Mouse (Mus musculus) gastrocnemius, postnatal 4 days (tissue): ENCODE measurements around the gene 2900011O08Rik. TPM values are rescaled to one million over a fixed set of nuclear protein-coding genes. Genes with fewer than 3 reads are reported as not detected.
"Not testable (repeated sequence)": the region's sequence is repeated elsewhere in the genome, so short reads cannot be mapped to it uniquely, and the experiment has no call there.

Source experiments
- DNase-seq, 2 experiments: peaks; one replicate each; pipeline ENCODE4 v3.0.0; 2021 to 2022; ENCODE audit warnings: low spot score in 2 of 2, mixed read lengths in 2 of 2
- long read RNA-seq, 2 experiments: library from polyadenylated mRNA; stranded (forward); transcript quantifications; one replicate each; pipeline ENCODE4 v2.0.0; 2021
- total RNA-seq, 2 experiments: library from RNA; stranded (reverse); gene quantifications; 2 replicates each; pipeline ENCODE4 v1.2.3; 2021

Gene 2900011O08Rik
- total RNA-seq, result under 1 TPM; 0.20 to 0.36 TPM
- long read RNA-seq, experiment 1, result 0 reads
- long read RNA-seq, experiment 2, result 0 reads

- DNase-seq, result peak in 1 of 2 experiments; percentile 16
These were observed at the start of gene 2900011O08Rik, which contains the start of gene Ifitm7 for GRCm38 (mm10) chr16:13986574-13987478. Gene 2900011O08Rik, plus strand, starts transcription at chr16:13986604. Gene Ifitm7, minus strand, starts transcription at chr16:13986888.

GRCm38 (mm10) chr16:13940139-13940846 is 46.1 kb upstream of the 2900011O08Rik start:
- DNase-seq, result peak; percentile 14 to 21

- DNase-seq, result peak in 1 of 2 experiments; percentile 16
These were observed 45.5 kb upstream of the 2900011O08Rik start for GRCm38 (mm10) chr16:13940847-13941395.

GRCm38 (mm10) chr16:13944178-13944577 is 42.2 kb upstream of the 2900011O08Rik start:
- no peak for DNase-seq

- DNase-seq, result no peak
These were observed 41.7 kb upstream of the 2900011O08Rik start for GRCm38 (mm10) chr16:13944752-13945151.

- no peak for DNase-seq
These were observed 41.3 kb upstream of the 2900011O08Rik start for GRCm38 (mm10) chr16:13945153-13945552.

GRCm38 (mm10) chr16:13946306-13946705 is 40.1 kb upstream of the 2900011O08Rik start:
- DNase-seq, result no peak

GRCm38 (mm10) chr16:13951245-13951644 is 35.2 kb upstream of the 2900011O08Rik start:
- no peak for DNase-seq

GRCm38 (mm10) chr16:13962053-13962452 is 24.4 kb upstream of the 2900011O08Rik start:
- DNase-seq, result no peak

GRCm38 (mm10) chr16:13969096-13969495 is 17.3 kb upstream of the 2900011O08Rik start:
- DNase-seq, result no peak

- no peak for DNase-seq
These were observed 14.4 kb upstream of the 2900011O08Rik start for GRCm38 (mm10) chr16:13972051-13972450.

- DNase-seq, result not testable (repeated sequence)
These were observed 10.0 kb upstream of the 2900011O08Rik start for GRCm38 (mm10) chr16:13976358-13976896.

GRCm38 (mm10) chr16:13977026-13977425 is 9.4 kb upstream of the 2900011O08Rik start:
- not testable (repeated sequence) for DNase-seq

- not testable (repeated sequence) for DNase-seq
These were observed 4.7 kb upstream of the 2900011O08Rik start for GRCm38 (mm10) chr16:13981726-13982125.

GRCm38 (mm10) chr16:13983161-13983560 is 3.2 kb upstream of the 2900011O08Rik start:
- DNase-seq, result no peak

GRCm38 (mm10) chr16:13986197-13986573 is 219 bp upstream of the 2900011O08Rik start:
- DNase-seq, result no peak

GRCm38 (mm10) chr16:13992518-13993248 is 6.3 kb downstream of the 2900011O08Rik start:
- no peak for DNase-seq

- DNase-seq, result no peak
These were observed 7.7 kb downstream of the 2900011O08Rik start for GRCm38 (mm10) chr16:13994076-13994475.

- DNase-seq, result no peak
These were observed 8.1 kb downstream of the 2900011O08Rik start for GRCm38 (mm10) chr16:13994502-13994901.

- DNase-seq, result no peak
These were observed 17.2 kb downstream of the 2900011O08Rik start for GRCm38 (mm10) chr16:14003386-14004130.
